Mouse (Mus musculus) lung, postnatal 10 days (tissue): Measurements from ENCODE around the gene Exd2.
A peak's percentile ranks its signal among the peaks of the same experiment; 100 is the strongest.

Experiments
- DNase-seq: peaks from one replicate; pipeline ENCODE4 v3.0.0; 2021

Exd2 gene

GRCm38 (mm10) chr12:80498356-80498755 is 35.5 kb downstream of the Exd2 start:
- DNase-seq = peak; percentile 13

- DNase-seq = no peak
Observed at GRCm38 (mm10) chr12:80500506-80500905, 37.6 kb downstream of the Exd2 start.

GRCm38 (mm10) chr12:80504718-80505117 is 41.8 kb downstream of the Exd2 start:
- peak; percentile 45 for DNase-seq

GRCm38 (mm10) chr12:80507041-80507745 is 44.3 kb downstream of the Exd2 start:
- peak; percentile 67 for DNase-seq

- no peak for DNase-seq
Observed at GRCm38 (mm10) chr12:80517977-80518376, 55.1 kb downstream of the Exd2 start, which contains the start of gene Galnt16. TSS of gene Galnt16 (plus strand) at chr12:80518277.

- no peak for DNase-seq
Observed at GRCm38 (mm10) chr12:80518393-80518756, 55.5 kb downstream of the Exd2 start.

GRCm38 (mm10) chr12:80518757-80519620 is 56.1 kb downstream of the Exd2 start:
- peak; percentile 32 for DNase-seq

GRCm38 (mm10) chr12:80519621-80520332 is 56.9 kb downstream of the Exd2 start:
- DNase-seq = peak; percentile 60

GRCm38 (mm10) chr12:80522006-80522405 is 59.1 kb downstream of the Exd2 start:
- peak; percentile 53 for DNase-seq

- no peak for DNase-seq
Observed at GRCm38 (mm10) chr12:80524276-80524921, 61.5 kb downstream of the Exd2 start.

GRCm38 (mm10) chr12:80525513-80525912 is 62.6 kb downstream of the Exd2 start:
- DNase-seq = peak; percentile 27

GRCm38 (mm10) chr12:80526511-80526910 is 63.6 kb downstream of the Exd2 start:
- DNase-seq = no peak

- no peak for DNase-seq
Observed at GRCm38 (mm10) chr12:80527727-80528389, 65.0 kb downstream of the Exd2 start.

- peak; percentile 51 for DNase-seq
Observed at GRCm38 (mm10) chr12:80530052-80530451, 67.2 kb downstream of the Exd2 start.

- peak; percentile 56 for DNase-seq
Observed at GRCm38 (mm10) chr12:80530630-80531029, 67.7 kb downstream of the Exd2 start.

- no peak for DNase-seq
Observed at GRCm38 (mm10) chr12:80531585-80531984, 68.7 kb downstream of the Exd2 start.

GRCm38 (mm10) chr12:80533876-80534275 is 71.0 kb downstream of the Exd2 start:
- DNase-seq = no peak

- DNase-seq = no peak
Observed at GRCm38 (mm10) chr12:80537313-80537712, 74.4 kb downstream of the Exd2 start.

GRCm38 (mm10) chr12:80538311-80538710 is 75.4 kb downstream of the Exd2 start:
- peak; percentile 31 for DNase-seq

- DNase-seq = no peak
Observed at GRCm38 (mm10) chr12:80545310-80545709, 82.4 kb downstream of the Exd2 start.

- DNase-seq = peak; percentile 69
Observed at GRCm38 (mm10) chr12:80549646-80550045, 86.8 kb downstream of the Exd2 start.
